Mouse (Mus musculus): ENCODE data around the gene Polr2f.
A peak's percentile ranks its signal among the peaks of the same experiment; 100 is the strongest.

Polr2f gene

DNA sequence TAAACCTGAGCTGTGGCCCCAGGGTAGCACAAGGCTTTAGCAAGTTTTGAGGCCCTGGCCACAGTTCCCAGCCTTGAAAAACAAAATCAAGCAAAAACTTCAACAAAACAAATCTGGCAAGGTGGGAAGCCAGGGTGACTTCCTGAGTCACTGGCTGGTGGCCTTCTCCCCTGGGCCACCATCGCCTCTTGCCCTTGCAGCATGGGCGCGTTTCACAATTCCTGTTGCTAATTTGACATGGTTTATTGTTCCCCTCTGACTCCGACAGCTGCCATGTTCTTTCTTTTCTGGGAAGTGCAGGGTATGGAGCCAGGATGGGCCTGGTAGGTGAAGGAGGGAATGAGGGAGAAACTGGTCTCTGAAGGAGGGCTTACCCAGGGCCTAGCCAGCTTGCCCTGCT, 18.7 kb upstream of the Polr2f start:
- no peak for DNase-seq

DNA sequence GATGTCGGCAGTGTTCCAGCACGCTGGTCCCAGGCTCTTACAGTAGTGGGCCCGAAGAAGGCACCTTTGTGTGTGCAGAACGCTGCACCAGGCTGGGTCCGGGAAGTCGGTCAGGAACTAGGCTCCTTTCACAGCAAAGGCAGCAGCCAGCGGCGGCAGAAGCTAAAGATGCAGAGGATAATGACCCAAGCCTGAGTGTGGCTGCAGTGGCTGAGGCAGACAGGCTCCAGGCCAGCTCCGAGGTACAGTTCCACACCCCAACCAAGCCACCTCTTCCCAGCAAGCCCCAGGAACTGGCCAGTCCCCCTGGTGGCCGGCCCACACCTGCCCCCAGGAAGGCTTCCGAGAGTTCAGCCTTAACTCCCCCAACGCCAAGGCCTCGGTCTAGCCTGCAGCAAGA, 18.3 kb upstream of the Polr2f start:
- DNase-seq: no peak

- no peak for DNase-seq
These were observed 17.1 kb upstream of the Polr2f start for GRCm38 (mm10) chr15:79123751-79124150.

- DNase-seq: no peak
These were observed 16.4 kb upstream of the Polr2f start for GRCm38 (mm10) chr15:79124331-79124875.

- DNase-seq: peak; percentile 58 to 69
These were observed 14.4 kb upstream of the Polr2f start for GRCm38 (mm10) chr15:79126217-79126932.

- DNase-seq: no peak
These were observed 13.7 kb upstream of the Polr2f start for GRCm38 (mm10) chr15:79127101-79127500.

DNA sequence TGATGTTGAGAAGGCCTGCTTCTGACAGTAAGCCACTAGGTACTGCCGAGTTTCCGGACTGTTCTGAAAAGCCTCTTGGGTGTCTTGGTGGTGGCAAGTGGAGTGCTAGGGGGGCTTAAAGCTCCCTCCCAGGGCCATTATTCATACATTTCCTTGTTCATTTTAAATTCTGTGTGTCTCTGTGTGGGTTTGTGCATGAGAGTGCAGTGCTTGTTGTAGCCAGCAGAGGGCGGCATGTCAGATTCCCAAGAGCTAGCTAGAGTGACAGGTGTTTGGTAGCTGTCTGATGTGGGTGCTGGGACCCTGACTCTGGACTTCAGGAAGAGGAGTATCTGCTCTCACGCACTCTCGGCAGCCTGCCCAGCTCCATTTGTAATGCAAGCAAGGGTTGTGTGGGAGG, 12.6 kb upstream of the Polr2f start:
- no peak for DNase-seq

- no peak for DNase-seq
These were observed 11.5 kb upstream of the Polr2f start for GRCm38 (mm10) chr15:79129311-79129710.

DNA sequence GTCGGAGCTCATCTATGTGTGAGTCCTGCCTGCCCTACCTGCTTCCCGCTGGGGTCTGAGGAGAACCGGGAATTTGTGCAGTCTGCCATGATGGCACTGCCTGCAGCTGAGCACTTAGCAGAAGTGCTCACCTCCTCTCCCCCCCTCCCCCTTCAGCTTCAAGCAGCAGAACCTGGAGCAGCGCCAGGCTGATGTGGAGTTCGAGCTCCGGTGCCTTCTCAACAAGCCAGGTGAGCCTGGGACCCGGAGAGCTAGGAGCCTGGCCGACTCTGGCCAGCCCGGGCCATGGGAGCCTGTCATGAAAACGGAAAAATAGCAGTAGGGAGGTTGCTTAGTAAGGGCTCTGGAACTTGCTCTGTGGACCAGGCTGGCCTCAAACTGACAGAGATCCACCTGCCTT, 10.0 kb upstream of the Polr2f start:
- peak in 1 of 2 experiments; percentile 38 for DNase-seq

- DNase-seq: peak; percentile 70 to 71
These were observed 9.4 kb upstream of the Polr2f start for GRCm38 (mm10) chr15:79131442-79131841.

DNA sequence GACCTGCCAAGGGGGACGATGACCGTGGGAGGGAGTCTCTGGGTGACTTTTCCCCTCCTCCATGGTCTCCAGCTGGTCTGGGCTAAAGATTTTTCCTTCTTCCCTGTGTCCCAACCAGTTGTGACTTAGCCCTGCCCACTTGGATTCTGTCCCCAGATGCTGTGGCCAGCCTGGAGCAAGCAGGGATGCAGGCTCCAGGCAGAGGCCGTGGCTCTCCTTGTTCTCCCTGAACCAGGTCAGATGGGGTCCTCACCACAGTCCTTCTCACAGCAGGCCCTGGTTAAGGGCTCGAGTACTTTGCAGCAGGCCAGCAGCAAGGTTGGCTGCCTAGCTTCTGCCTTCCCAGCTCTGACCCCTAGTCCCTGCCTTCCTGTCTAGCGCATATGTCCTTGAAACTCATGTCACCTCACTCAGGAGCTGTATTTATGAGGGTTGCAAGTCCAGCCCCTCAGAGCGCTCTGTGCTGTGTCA, 7.6 kb upstream of the Polr2f start:
- DNase-seq: no peak

GRCm38 (mm10) chr15:79134496-79135270, 6.1 kb upstream of the Polr2f start:
- DNase-seq: no peak

GRCm38 (mm10) chr15:79135332-79135731, 5.5 kb upstream of the Polr2f start:
- no peak for DNase-seq

- no peak for DNase-seq
These were observed 4.8 kb upstream of the Polr2f start for GRCm38 (mm10) chr15:79135783-79136575.

GRCm38 (mm10) chr15:79139640-79140039, 1.2 kb upstream of the Polr2f start:
- DNase-seq: no peak

DNA sequence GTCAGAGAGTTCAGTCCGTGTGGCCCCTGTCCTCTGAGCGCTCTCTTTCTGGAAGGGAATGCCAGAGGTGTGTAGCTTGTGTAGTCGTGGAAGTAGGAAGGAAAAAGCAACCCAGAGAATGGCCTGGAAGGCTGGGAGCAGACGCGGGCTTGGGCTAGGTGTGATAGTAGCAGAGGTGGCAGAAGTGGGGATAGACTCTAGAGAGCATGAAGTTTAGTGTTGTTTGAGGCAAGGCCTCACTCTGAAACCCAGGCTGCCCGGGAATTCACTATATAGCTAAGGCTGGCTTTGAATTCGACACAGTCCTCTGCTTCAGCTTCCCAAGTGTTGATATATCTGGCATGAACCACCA, 733 bp downstream of the Polr2f start:
- no peak for DNase-seq

DNA sequence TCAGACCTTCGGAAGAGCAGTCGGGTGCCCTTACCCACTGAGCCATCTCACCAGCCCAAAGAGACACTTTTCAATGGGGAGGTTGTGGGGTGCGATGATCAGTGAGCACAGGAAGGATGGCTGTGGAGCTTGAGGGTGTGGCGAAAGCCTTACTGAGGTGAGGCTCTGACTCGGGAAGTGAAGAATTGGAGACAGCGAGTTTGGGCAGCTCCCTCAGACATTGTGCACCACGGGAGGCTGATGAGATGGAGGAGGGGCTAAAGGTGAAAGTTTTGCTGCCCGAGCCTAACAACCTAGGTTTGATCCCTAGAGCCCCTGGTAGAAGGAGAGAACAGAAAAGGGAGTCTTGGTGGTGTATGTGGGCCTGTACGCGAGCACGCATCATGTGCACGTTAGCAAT, 2.5 kb downstream of the Polr2f start:
- no peak for DNase-seq

DNA sequence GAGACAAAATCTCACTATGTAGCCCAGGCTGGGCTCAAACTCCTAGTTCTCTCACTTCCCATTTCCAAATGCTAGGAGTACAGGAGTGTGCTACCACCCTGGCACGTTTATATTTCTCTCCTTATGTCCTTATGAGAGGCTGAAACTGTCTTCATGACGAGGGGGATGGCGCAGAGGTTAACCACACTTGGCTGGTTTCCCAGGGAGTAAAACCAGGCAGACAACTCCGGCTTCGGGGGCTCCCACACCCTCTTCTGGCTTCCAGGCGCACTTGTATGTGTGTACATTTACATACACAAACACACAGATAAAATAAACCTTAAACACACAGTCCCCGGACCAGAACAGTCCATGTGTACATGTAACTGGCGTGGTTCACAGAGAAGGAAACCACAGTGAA, 3.2 kb downstream of the Polr2f start:
- no peak for DNase-seq

DNA sequence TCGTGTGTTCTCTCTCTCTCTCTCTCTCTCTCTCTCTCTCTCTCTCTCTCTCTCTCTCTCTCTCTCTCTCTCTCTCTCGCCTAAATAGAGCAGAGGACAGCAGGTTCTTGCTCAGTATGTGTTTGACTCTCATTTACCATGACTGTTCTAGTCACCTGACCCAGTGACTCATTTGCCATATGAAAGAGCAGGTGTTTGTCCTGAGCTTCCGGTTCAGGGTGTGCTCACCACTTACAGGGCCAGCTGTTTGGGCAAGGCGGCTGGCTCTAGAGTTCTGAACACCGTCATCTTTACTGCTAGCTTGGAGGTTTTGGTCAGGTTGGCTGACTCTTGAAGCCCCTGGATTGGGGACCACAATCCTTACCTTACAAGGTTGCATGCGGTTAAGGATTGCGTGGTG, 4.7 kb downstream of the Polr2f start:
- no peak for DNase-seq

- DNase-seq: peak; percentile 88 to 95
These were observed 7.7 kb downstream of the Polr2f start for GRCm38 (mm10) chr15:79148533-79148932.

DNA sequence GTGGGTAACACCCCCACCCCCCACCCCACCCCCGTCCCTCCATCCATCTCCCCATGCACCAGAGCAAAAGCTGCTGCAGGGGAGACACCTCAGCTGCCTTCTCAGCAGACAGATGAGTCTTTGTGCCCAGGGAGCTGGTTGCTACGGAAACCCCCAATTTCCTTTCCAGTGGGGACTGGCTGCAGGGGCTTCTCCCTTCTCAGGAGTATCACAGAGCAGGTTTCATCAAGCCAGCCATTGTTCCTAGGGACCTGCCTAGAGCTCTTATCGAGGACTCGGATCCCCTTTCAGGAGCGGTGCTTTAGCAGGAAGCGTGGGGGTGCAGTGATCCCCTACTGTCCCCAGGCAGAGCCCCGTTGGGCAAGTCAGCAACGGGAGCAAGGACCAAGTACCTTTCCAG, 11.1 kb downstream of the Polr2f start:
- no peak for DNase-seq

- DNase-seq: no peak
These were observed 11.9 kb downstream of the Polr2f start for GRCm38 (mm10) chr15:79152709-79153108.

DNA sequence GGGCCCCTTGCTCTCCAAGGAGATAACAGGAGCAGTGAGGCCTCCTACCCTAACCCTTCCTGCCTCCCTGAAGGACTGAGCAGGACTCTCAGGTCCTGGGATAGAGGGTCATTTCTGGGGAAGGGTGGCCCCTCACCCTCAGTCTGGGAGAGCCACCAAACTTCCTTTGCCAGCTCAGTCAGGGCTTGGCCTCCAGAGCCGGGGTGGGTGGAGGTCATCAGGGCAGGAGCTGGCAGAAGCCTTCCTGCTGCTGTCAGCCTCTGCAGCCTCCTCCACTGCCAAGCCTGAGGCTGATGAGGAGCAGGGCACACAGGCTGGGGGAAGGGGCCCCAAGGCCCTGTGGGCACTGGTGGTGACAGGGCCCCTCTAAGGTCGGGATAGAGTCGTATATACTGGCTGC, 14.8 kb downstream of the Polr2f start:
- DNase-seq: no peak
